Mouse (Mus musculus) spleen, postnatal 10 days (tissue): ENCODE measurements around the gene Gm10024.
A peak's percentile ranks its signal among the peaks of the same experiment; 100 is the strongest.
"Not testable (repeated sequence)": the region's sequence is repeated elsewhere in the genome, so short reads cannot be mapped to it uniquely, and the experiment has no call there.

Experiments
- DNase-seq, 2 experiments: peaks; one replicate each; pipeline ENCODE4 v3.0.0; 2021 to 2022; ENCODE audit warnings: low spot score in 2 of 2

The Gm10024 gene

DNA sequence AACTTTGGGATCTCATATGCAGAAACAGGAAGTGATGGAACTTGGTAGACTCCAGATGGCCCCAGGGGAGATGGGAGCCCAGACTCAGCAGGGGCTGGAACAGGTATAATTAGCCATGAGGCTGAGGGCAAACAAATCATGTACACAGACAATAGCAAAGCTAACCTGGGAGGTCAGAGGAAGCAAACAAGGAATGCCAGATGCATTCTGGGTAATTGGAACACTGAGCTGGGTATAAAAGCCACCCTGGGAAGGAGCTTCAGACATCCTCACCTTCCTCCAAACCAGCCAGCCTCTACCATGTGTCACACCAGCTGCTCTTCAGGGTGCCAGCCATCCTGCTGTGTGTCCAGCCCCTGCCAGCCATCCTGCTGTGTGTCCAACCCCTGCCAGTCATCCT is at the start of gene Gm10024:
TSS of gene Gm10024 (plus strand) at position 301 of the 400 bp plus-strand sequence.
- not testable (repeated sequence) for DNase-seq

GRCm38 (mm10) chr10:77663949-77664665 is 47.1 kb upstream of the Gm10024 start:
- DNase-seq = no peak

- DNase-seq = no peak
Observed at GRCm38 (mm10) chr10:77666342-77666741, 44.9 kb upstream of the Gm10024 start.

- no peak for DNase-seq
Observed at GRCm38 (mm10) chr10:77667402-77667801, 43.9 kb upstream of the Gm10024 start.

GRCm38 (mm10) chr10:77670710-77671109 is 40.5 kb upstream of the Gm10024 start:
- no peak for DNase-seq

DNA sequence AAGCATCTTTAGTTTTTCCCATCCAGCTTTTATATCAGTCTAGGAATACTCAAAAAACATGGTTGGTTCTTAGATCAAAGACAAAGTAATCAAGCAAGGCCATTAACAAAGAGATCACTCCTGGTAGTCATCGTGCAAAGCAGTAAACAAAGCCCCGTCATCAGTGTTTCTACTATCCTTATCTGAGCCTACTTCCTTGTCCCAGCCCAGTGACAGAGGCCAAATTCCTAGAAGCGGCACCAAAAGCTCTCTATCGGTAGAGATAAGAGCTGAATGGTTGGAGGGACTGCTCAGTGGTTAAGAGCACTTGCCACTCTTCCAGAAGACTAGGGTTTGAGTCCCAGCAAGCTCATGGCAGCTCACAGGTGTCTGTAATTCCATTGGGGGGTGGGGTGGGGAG is 39.7 kb upstream of the Gm10024 start:
- DNase-seq = no peak

- peak in 1 of 2 experiments; percentile 37 for DNase-seq
Observed at GRCm38 (mm10) chr10:77673765-77674164, 37.5 kb upstream of the Gm10024 start.

DNA sequence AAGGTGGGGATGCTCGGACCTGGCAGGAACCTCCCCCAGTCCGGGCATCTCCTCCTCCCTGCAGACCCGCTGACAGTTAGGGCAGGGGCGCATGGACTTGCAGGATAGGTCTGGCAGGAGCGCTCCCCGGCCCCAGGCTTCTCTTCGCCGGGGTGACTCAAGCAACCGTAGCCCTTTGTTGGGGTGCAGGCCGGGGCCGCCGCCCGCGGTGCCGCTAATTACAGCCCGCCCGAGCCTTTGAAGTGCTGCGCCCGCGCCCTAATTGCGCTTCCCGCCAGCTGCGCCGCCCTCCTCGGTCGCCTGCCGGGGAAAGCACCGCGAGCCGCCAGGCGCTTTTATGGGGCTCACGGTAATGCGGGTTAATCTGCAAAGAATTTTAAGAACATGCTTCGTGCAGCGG is 33.7 kb upstream of the Gm10024 start:
- DNase-seq = peak in 1 of 2 experiments; percentile 43

DNA sequence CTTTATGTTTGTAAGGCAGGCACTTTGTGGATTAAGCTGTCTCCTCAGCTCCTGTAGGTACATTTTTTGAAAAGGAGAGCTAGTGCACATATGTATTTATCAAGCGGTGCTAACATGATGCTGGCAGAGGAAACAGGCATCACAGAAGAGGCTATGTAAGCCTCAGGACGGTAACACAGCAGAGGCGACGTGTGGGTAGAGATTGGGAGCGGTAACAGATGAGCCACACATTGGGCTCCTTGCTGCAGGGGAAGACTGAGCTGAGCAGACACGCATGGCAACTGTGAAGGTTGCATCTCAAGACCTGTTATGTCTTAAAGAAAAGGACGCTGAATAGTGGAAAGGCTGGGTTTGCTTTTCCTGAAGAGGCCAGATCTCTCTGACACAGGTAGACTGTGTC is 28.3 kb upstream of the Gm10024 start:
- DNase-seq = no peak

- no peak for DNase-seq
Observed at GRCm38 (mm10) chr10:77684181-77684580, 27.1 kb upstream of the Gm10024 start.

- no peak for DNase-seq
Observed at GRCm38 (mm10) chr10:77685895-77686664, 25.2 kb upstream of the Gm10024 start, which contains the start of gene Tspear. Gene Tspear, plus strand, starts transcription at chr10:77686569.

DNA sequence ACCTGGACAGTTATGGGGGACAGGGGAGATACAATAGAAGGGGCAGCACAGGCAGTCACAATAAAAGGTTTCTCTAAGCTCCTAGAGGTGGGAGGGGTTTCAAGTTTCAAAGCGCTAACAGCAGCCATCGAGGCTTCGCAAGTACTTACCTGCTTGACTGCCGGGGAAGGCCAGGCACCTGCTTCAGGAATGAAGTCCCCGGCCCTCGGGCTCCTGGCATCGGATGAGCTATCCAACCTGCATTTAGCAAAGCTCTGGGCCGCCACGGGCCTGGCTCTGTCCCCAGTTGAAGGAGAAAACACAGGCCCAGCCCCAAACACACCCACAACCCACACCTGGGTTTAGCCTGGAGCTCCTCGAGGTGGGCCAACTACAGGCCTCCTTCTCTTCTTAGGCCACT is 24.2 kb upstream of the Gm10024 start:
- no peak for DNase-seq

- not testable (repeated sequence) for DNase-seq
Observed at GRCm38 (mm10) chr10:77690356-77690807, 20.9 kb upstream of the Gm10024 start, which contains the start of gene Gm19402. Gene Gm19402, minus strand, starts transcription at chr10:77690757.

- DNase-seq = no peak
Observed at GRCm38 (mm10) chr10:77697133-77697532, 14.1 kb upstream of the Gm10024 start, which contains the start of gene Gm9508. Gene Gm9508, minus strand, starts transcription at chr10:77697233.

- no peak for DNase-seq
Observed at GRCm38 (mm10) chr10:77706326-77706725, 4.9 kb upstream of the Gm10024 start, which contains the start of gene Gm10272. Gene Gm10272, plus strand, starts transcription at chr10:77706626.

- no peak for DNase-seq
Observed at GRCm38 (mm10) chr10:77709831-77710230, 1.4 kb upstream of the Gm10024 start.

DNA sequence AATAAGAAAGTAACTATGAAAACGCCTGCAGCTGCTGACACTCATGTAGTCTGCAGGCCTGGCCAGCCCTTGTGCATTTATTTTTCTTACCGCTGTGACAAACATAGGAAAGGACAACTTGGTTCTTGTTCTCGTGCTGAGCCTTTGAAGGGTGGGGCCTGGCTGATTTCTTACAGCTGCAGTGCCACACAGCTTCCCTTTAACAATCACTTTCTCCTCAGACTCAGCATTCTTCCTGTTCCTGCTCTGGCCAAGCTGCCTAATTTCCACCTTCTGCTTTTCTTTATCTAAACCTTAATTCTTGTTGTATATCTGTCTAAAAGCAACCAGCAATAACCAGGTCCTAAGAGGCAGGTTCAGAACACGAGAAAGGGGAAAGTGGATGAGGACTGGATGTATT is 2.5 kb downstream of the Gm10024 start:
- DNase-seq = no peak

- no peak for DNase-seq
Observed at GRCm38 (mm10) chr10:77715507-77715906, 4.2 kb downstream of the Gm10024 start, which contains the start of gene Gm10142. Gene Gm10142, plus strand, starts transcription at chr10:77715807.

DNA sequence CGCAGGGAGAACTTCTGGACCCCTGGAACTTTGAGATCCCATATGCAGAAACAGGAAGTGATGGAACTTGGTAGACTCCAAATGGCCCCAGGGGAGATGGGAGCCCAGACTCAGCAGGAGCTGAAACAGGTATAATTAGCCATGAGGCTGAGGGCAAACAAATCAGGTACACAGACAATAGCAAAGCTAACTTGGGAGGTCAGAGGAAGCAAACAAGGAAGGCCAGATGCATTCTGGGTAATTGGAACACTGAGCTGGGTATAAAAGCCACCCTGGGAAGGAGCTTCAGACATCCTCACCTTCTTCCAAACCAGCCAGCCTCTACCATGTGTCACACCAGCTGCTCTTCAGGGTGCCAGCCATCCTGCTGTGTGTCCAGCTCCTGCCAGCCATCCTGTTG is 9.0 kb downstream of the Gm10024 start, which contains the start of gene Krtap12-1:
TSS of gene Krtap12-1 (plus strand) at position 301 of the 400 bp plus-strand sequence.
- DNase-seq = not testable (repeated sequence)

- DNase-seq = no peak
Observed at GRCm38 (mm10) chr10:77724855-77725254, 13.6 kb downstream of the Gm10024 start.

DNA sequence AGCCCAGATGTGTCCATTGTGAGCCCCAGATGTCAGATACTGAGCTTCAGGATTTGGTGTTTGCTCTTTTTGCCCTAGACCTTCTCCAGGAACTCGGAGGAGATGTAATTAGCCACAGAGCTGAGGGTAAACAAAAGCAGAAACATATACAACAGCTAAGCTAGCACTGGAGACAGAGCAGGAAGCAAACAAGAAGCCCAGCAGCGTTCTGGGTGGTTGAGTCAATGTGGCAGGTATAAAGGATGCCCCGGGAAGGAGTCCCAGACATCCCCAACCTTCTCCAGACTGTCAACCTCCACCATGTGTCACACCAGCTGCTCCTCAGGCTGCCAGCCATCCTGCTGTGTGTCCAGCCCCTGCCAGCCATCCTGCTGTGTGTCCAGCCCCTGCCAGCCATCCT is 14.9 kb downstream of the Gm10024 start, which contains the start of gene Gm10100:
TSS of gene Gm10100 (plus strand) at position 301 of the 400 bp plus-strand sequence.
- DNase-seq = no peak

DNA sequence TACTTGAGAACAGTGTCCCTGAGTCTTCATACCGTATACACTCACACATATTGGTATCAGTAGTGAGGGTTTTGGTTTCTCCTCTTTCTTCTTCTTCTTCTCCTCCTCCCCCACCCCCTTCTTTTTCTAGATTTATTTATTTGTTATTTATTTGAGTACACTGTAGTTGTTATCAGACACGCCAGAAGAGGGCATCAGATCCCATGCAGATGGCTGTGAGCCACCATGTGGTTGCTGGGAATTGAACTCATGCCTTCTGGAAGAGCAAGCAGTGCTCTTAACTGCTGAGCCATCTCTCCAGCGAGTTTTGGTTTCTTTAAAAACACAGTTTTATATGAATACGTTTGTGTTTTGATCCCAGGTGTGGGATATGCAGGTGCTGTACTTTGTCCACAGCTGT is 17.0 kb downstream of the Gm10024 start:
- no peak for DNase-seq
